Mouse (Mus musculus): ENCODE data around the gene Skida1.

- TF ChIP-seq CTCF (IDR thresholded peaks at IDR 0.05; ENCODE audit: control insufficient read depth, insufficient read depth, insufficient replicate concordance, low read depth, low read length) (no peak), POLR2A (IDR thresholded peaks at IDR 0.05; ENCODE audit: control insufficient read depth, low read depth, low read length) (no peak)
Observed at GRCm38 (mm10) chr2:18004286-18004685, 44.6 kb downstream of the Skida1 start.
